Mouse (Mus musculus) T-cell, adult 2 months (primary cell): ENCODE data around the gene Gm12394.
"Not testable (repeated sequence)": the region's sequence is repeated elsewhere in the genome, so short reads cannot be mapped to it uniquely, and the experiment has no call there.

Source experiments
- DNase-seq: peaks from one replicate; pipeline ENCODE4 v3.0.0; 2022; ENCODE audit warnings: low spot score

Gene Gm12394

GRCm38 (mm10) chr4:42860483-42860882 is 3.9 kb upstream of the Gm12394 start:
- DNase-seq: not testable (repeated sequence)

GRCm38 (mm10) chr4:42853788-42854187 is 2.8 kb downstream of the Gm12394 start, which contains the start of gene Fam205a1:
TSS of gene Fam205a1 (minus strand) at chr4:42853888.
- DNase-seq: not testable (repeated sequence)

GRCm38 (mm10) chr4:42773893-42774292 is 82.7 kb downstream of the Gm12394 start, which contains the start of gene Ccl21a:
TSS of gene Ccl21a (minus strand) at chr4:42773993.
- DNase-seq: not testable (repeated sequence)

- DNase-seq: not testable (repeated sequence)
Observed at GRCm38 (mm10) chr4:42756477-42756876, 100.1 kb downstream of the Gm12394 start, which contains the start of gene Ccl19. TSS of gene Ccl19 (minus strand) at chr4:42756577.

GRCm38 (mm10) chr4:42735245-42735644 is 121.3 kb downstream of the Gm12394 start, which contains the start of gene 4930578G10Rik:
TSS of gene 4930578G10Rik (plus strand) at chr4:42735545.
- DNase-seq: not testable (repeated sequence)
